Mouse (Mus musculus): ENCODE measurements at regions not wholly inside any gene's neighbourhood (a gene's known extent, or its start where the extent isn't known, plus 50 kb on each side); places are given as distances from the start of the nearest gene placed in this dataset.

- no peak for DNase-seq
- Histone ChIP-seq H3K4me2 (ENCODE audit: low read length) (no peak overlapping the region), H3K27me3 (ENCODE audit: control insufficient read depth, insufficient read depth, low read length) (no peaks in the 10 kb centered on the region), H3K36me3 (ENCODE audit: control insufficient read depth, insufficient read depth, low read length) (no peaks in the 10 kb centered on the region), H3K4me1 (ENCODE audit: control insufficient read depth, insufficient read depth, low read length) (no peaks in the 10 kb centered on the region), H3K9ac (replicated peaks; ENCODE audit: low read length) (no peak overlapping the region), H3K4me3 (replicated peaks; ENCODE audit: low read depth, low read length) (no peak overlapping the region), H3K27ac (replicated peaks; ENCODE audit: low read depth, low read length) (no peak overlapping the region), H3K9me3 (ENCODE audit: control insufficient read depth, low read length) (no peaks in the 10 kb centered on the region)
- no peak for ATAC-seq (ENCODE audit: low FRiP score, low TSS enrichment)
Observed at GRCm38 (mm10) chr13:5704991-5705390, 156.3 kb upstream of the Klf6 start.

- no peak overlapping the region for H3K4me2 ChIP-seq (ENCODE audit: low read length)
- DNase-seq = no peak
- no peaks in the 10 kb centered on the region for H3K27me3 ChIP-seq (ENCODE audit: control insufficient read depth, insufficient read depth, low read length)
- no peaks in the 10 kb centered on the region for H3K4me1 ChIP-seq (ENCODE audit: control insufficient read depth, insufficient read depth, low read length)
- no peaks in the 10 kb centered on the region for H3K9me3 ChIP-seq (ENCODE audit: control insufficient read depth, low read length)
- H3K9ac ChIP-seq (replicated peaks; ENCODE audit: low read length) = no peak overlapping the region
- no peaks in the 10 kb centered on the region for H3K36me3 ChIP-seq (ENCODE audit: control insufficient read depth, insufficient read depth, low read length)
- WGBS = 93% methylated on average over 1 of the region's 1 CpGs
- H3K27ac ChIP-seq (replicated peaks; ENCODE audit: low read depth, low read length) = no peak overlapping the region
- no peak for ATAC-seq (ENCODE audit: low FRiP score, low TSS enrichment)
- H3K4me3 ChIP-seq (replicated peaks; ENCODE audit: low read depth, low read length) = no peak overlapping the region
Observed at GRCm38 (mm10) chr13:5711646-5712045, 149.6 kb upstream of the Klf6 start.

- no peak for ATAC-seq (ENCODE audit: low FRiP score, low TSS enrichment)
- Histone ChIP-seq H3K9ac (replicated peaks; ENCODE audit: low read length) (no peak overlapping the region), H3K4me3 (replicated peaks; ENCODE audit: low read depth, low read length) (no peak overlapping the region), H3K27me3 (ENCODE audit: control insufficient read depth, insufficient read depth, low read length) (no peaks in the 10 kb centered on the region), H3K4me2 (ENCODE audit: low read length) (no peak overlapping the region), H3K9me3 (ENCODE audit: control insufficient read depth, low read length) (no peaks in the 10 kb centered on the region), H3K27ac (replicated peaks; ENCODE audit: low read depth, low read length) (no peak overlapping the region), H3K36me3 (ENCODE audit: control insufficient read depth, insufficient read depth, low read length) (no peaks in the 10 kb centered on the region), H3K4me1 (ENCODE audit: control insufficient read depth, insufficient read depth, low read length) (no peaks in the 10 kb centered on the region)
- no peak for DNase-seq
- WGBS = 90% methylated on average over 6 of the region's 6 CpGs
Observed at GRCm38 (mm10) chr13:5713195-5713863, 148.0 kb upstream of the Klf6 start.

GRCm38 (mm10) chr13:5714191-5714591 is 147.1 kb upstream of the Klf6 start:
- DNase-seq (no peak), ATAC-seq (ENCODE audit: low FRiP score, low TSS enrichment) (no peak)
- no peaks in the 10 kb centered on the region for H3K9me3 ChIP-seq (ENCODE audit: control insufficient read depth, low read length)
- H3K27me3 ChIP-seq (ENCODE audit: control insufficient read depth, insufficient read depth, low read length) = no peaks in the 10 kb centered on the region
- H3K4me1 ChIP-seq (ENCODE audit: control insufficient read depth, insufficient read depth, low read length) = no peaks in the 10 kb centered on the region
- 89% methylated on average over 12 of the region's 12 CpGs for WGBS
- H3K9ac ChIP-seq (replicated peaks; ENCODE audit: low read length) = no peak overlapping the region
- H3K27ac ChIP-seq (replicated peaks; ENCODE audit: low read depth, low read length) = no peak overlapping the region
- no peaks in the 10 kb centered on the region for H3K36me3 ChIP-seq (ENCODE audit: control insufficient read depth, insufficient read depth, low read length)
- no peak overlapping the region for H3K4me3 ChIP-seq (replicated peaks; ENCODE audit: low read depth, low read length)
- H3K4me2 ChIP-seq (ENCODE audit: low read length) = no peak overlapping the region

GRCm38 (mm10) chr13:5714793-5715192 is 146.5 kb upstream of the Klf6 start:
- DNase-seq = no peak
- H3K27me3 ChIP-seq (ENCODE audit: control insufficient read depth, insufficient read depth, low read length) = no peaks in the 10 kb centered on the region
- ATAC-seq (ENCODE audit: low FRiP score, low TSS enrichment) = no peak

GRCm38 (mm10) chr13:5716749-5717148 is 144.5 kb upstream of the Klf6 start:
- Histone ChIP-seq H3K9me3 (ENCODE audit: control insufficient read depth, low read length) (no peaks in the 10 kb centered on the region), H3K4me2 (ENCODE audit: low read length) (no peak overlapping the region), H3K27me3 (ENCODE audit: control insufficient read depth, insufficient read depth, low read length) (no peaks in the 10 kb centered on the region), H3K4me3 (replicated peaks; ENCODE audit: low read depth, low read length) (no peak overlapping the region), H3K27ac (replicated peaks; ENCODE audit: low read depth, low read length) (no peak overlapping the region), H3K36me3 (ENCODE audit: control insufficient read depth, insufficient read depth, low read length) (no peaks in the 10 kb centered on the region), H3K9ac (replicated peaks; ENCODE audit: low read length) (no peak overlapping the region), H3K4me1 (ENCODE audit: control insufficient read depth, insufficient read depth, low read length) (no peaks in the 10 kb centered on the region)
- ATAC-seq (ENCODE audit: low FRiP score, low TSS enrichment) (no peak), DNase-seq (no peak)
- WGBS = 90% methylated on average over 3 of the region's 3 CpGs

More at GRCm38 (mm10) chr13:5714793-5715192, 146.5 kb upstream of the Klf6 start:
- Histone ChIP-seq H3K36me3 (ENCODE audit: control insufficient read depth, insufficient read depth, low read length) (no peaks in the 10 kb centered on the region), H3K9ac (replicated peaks; ENCODE audit: low read length) (no peak overlapping the region), H3K4me2 (ENCODE audit: low read length) (no peak overlapping the region), H3K4me1 (ENCODE audit: control insufficient read depth, insufficient read depth, low read length) (no peaks in the 10 kb centered on the region), H3K4me3 (replicated peaks; ENCODE audit: low read depth, low read length) (no peak overlapping the region), H3K9me3 (ENCODE audit: control insufficient read depth, low read length) (no peaks in the 10 kb centered on the region), H3K27ac (replicated peaks; ENCODE audit: low read depth, low read length) (no peak overlapping the region)

GRCm38 (mm10) chr13:5723319-5723718 is 138.0 kb upstream of the Klf6 start:
- ATAC-seq (ENCODE audit: low FRiP score, low TSS enrichment) = no peak

GRCm38 (mm10) chr13:5724364-5724763 is 136.9 kb upstream of the Klf6 start:
- no peak for DNase-seq
- no peak overlapping the region for H3K9ac ChIP-seq (replicated peaks; ENCODE audit: low read length)
- H3K27me3 ChIP-seq (ENCODE audit: control insufficient read depth, insufficient read depth, low read length) = no peaks in the 10 kb centered on the region
- H3K9me3 ChIP-seq (ENCODE audit: control insufficient read depth, low read length) = no peaks in the 10 kb centered on the region
- no peak overlapping the region for H3K27ac ChIP-seq (replicated peaks; ENCODE audit: low read depth, low read length)
- no peak overlapping the region for H3K4me2 ChIP-seq (ENCODE audit: low read length)
- no peaks in the 10 kb centered on the region for H3K36me3 ChIP-seq (ENCODE audit: control insufficient read depth, insufficient read depth, low read length)
- no peak overlapping the region for H3K4me3 ChIP-seq (replicated peaks; ENCODE audit: low read depth, low read length)
- 91% methylated on average over 1 of the region's 1 CpGs for WGBS
- H3K4me1 ChIP-seq (ENCODE audit: control insufficient read depth, insufficient read depth, low read length) = peaks cover 3% of the 10 kb centered on the region; the same call in 1 of the 2 replicates
- no peak for ATAC-seq (ENCODE audit: low FRiP score, low TSS enrichment)

More at GRCm38 (mm10) chr13:5723319-5723718, 138.0 kb upstream of the Klf6 start:
- Histone ChIP-seq H3K4me3 (replicated peaks; ENCODE audit: low read depth, low read length) (no peak overlapping the region), H3K36me3 (ENCODE audit: control insufficient read depth, insufficient read depth, low read length) (no peaks in the 10 kb centered on the region), H3K27ac (replicated peaks; ENCODE audit: low read depth, low read length) (no peak overlapping the region), H3K4me2 (ENCODE audit: low read length) (no peak overlapping the region), H3K27me3 (ENCODE audit: control insufficient read depth, insufficient read depth, low read length) (no peaks in the 10 kb centered on the region), H3K9me3 (ENCODE audit: control insufficient read depth, low read length) (no peaks in the 10 kb centered on the region), H3K9ac (replicated peaks; ENCODE audit: low read length) (no peak overlapping the region), H3K4me1 (ENCODE audit: control insufficient read depth, insufficient read depth, low read length) (no peaks in the 10 kb centered on the region)
- 97% methylated on average over 2 of the region's 2 CpGs for WGBS
- DNase-seq = no peak

GRCm38 (mm10) chr13:5725984-5726383 is 135.3 kb upstream of the Klf6 start:
- peaks cover 3% of the 10 kb centered on the region; the same call in 1 of the 2 replicates for H3K4me1 ChIP-seq (ENCODE audit: control insufficient read depth, insufficient read depth, low read length)
- no peak overlapping the region for H3K9ac ChIP-seq (replicated peaks; ENCODE audit: low read length)
- DNase-seq (no peak), ATAC-seq (ENCODE audit: low FRiP score, low TSS enrichment) (no peak)
- H3K4me3 ChIP-seq (replicated peaks; ENCODE audit: low read depth, low read length) = no peak overlapping the region
- no peaks in the 10 kb centered on the region for H3K36me3 ChIP-seq (ENCODE audit: control insufficient read depth, insufficient read depth, low read length)
- 94% methylated on average over 4 of the region's 4 CpGs for WGBS
- H3K27ac ChIP-seq (replicated peaks; ENCODE audit: low read depth, low read length) = no peak overlapping the region
- H3K4me2 ChIP-seq (ENCODE audit: low read length) = no peak overlapping the region
- H3K27me3 ChIP-seq (ENCODE audit: control insufficient read depth, insufficient read depth, low read length) = no peaks in the 10 kb centered on the region
- H3K9me3 ChIP-seq (ENCODE audit: control insufficient read depth, low read length) = no peaks in the 10 kb centered on the region

All from midbrain, embryonic 14.5 days (tissue).